Mouse (Mus musculus): ENCODE data around the gene Zbtb1.
A peak's percentile ranks its signal among the peaks of the same experiment; 100 is the strongest.
"Not testable (repeated sequence)": the region's sequence is repeated elsewhere in the genome, so short reads cannot be mapped to it uniquely, and the experiment has no call there.

Gene Zbtb1

DNA sequence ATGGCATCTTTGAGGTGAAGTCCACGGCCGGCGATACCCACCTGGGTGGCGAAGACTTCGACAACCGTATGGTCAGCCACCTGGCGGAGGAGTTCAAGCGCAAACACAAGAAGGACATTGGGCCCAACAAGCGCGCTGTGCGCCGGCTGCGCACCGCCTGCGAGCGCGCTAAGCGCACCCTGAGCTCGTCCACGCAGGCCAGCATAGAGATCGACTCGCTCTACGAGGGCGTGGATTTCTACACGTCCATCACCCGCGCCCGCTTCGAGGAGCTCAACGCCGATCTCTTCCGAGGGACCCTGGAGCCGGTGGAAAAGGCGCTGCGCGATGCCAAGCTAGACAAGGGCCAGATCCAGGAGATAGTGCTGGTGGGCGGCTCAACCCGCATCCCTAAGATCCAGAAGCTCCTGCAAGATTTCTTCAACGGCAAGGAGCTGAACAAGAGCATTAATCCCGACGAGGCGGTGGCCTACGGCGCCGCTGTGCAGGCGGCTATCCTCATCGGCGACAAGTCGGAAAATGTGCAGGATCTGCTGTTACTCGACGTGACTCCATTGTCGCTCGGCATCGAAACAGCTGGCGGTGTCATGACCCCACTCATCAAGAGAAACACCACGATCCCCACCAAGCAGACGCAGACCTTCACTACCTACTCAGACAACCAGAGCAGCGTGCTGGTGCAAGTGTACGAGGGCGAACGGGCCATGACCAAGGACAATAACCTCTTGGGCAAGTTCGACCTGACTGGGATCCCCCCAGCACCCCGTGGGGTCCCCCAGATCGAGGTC lies 35.3 kb downstream of the Zbtb1 start:
- DNase-seq, result peak; percentile 37

- DNase-seq, result no peak
Measured at GRCm38 (mm10) chr12:76405971-76406370, 35.9 kb downstream of the Zbtb1 start.

GRCm38 (mm10) chr12:76407184-76407583 lies 37.1 kb downstream of the Zbtb1 start:
- no peak for DNase-seq

GRCm38 (mm10) chr12:76409166-76409565 lies 39.1 kb downstream of the Zbtb1 start:
- DNase-seq, result no peak

DNA sequence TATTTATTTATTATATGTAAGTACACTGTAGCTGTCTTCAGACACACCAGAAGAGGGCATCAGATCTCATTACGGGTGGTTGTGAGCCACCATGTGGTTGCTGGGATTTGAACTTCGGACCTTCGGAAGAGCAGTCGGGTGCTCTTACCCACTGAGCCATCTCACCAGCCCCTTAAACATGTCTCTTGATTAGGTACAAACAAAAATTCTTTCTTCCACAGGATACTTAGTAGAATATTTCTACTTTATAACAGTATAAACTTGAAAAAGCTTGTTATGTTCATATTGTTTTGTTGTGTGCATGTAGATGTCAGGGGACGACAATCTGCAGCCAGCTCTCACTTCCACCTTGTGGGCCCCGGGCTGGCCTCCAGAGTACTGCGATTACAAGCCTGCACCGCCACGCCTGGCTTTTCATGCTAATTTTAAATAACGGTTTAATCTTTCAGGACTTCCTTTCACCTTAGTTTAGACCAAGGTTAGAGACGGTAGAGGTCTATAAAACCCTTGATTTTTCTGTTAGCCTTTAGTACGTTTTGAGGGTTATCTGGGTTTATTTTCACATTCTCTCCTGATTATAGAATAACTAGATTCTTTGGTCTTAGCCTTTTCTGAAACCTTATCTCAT lies 45.4 kb downstream of the Zbtb1 start:
- no peak for DNase-seq

DNA sequence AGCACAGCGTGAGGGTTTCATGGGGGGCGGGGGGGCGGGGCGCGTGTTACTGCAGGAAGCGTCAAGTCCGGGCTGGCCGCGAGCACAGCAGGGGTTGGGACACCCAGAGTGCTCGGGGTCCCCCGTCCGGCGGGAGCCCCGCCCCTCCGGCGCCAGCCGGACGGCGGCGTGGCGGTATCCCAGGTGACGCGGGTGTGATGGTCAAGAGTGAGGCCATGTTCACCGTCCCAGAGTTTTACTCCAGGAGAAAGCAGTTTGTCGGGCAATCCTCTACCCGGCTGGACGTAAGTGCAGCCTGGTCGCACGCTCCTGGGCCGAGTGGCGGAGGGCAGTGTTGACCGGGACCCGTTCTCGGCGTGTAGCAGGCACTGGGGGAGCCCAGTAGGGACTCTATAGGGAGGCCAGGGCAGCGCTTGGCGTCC lies 47.4 kb downstream of the Zbtb1 start, which contains the start of gene Ppp1r36:
Ppp1r36 (plus strand) TSS at position 106 of the 422 bp plus-strand sequence.
- DNase-seq, result no peak

- no peak for DNase-seq
Measured at GRCm38 (mm10) chr12:76418346-76418745, 48.3 kb downstream of the Zbtb1 start.

DNA sequence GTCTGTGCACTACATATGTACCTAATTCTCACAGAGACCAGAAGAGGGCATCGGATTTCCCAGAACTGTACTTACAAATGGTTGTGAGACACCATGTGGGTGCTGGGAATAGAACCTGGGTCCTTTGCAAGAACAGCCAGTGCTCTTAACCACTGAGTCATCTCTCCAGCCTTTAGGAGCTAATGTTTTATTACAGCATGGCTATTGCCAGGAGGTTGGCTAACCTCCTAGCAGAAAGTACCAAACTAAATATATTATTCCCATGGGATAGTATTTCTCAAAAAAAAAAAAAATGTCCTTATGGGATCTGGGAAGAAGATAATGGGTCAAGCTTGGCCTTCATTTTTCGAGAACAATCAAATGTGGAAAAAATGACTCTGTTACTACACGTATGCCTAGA lies 55.2 kb downstream of the Zbtb1 start:
- DNase-seq, result no peak

DNA sequence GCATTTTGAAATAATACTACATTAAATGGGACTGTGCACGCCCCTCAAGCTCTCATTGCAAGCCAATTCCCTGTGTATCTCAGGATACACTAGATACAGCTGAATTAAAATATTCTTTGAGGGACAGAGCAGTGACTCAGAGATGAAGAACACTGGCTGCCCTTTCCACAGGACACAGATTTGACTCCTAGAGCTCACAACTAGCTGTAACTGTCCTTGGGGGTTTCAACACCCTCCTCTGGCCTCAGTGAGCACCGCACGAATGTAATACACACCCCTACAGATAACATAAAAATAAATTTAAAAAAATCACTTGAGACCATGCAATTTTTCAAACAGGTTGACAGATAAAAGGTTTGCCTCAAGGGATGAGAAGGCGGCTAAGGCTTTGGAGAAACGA lies 57.5 kb downstream of the Zbtb1 start:
- no peak for DNase-seq

DNA sequence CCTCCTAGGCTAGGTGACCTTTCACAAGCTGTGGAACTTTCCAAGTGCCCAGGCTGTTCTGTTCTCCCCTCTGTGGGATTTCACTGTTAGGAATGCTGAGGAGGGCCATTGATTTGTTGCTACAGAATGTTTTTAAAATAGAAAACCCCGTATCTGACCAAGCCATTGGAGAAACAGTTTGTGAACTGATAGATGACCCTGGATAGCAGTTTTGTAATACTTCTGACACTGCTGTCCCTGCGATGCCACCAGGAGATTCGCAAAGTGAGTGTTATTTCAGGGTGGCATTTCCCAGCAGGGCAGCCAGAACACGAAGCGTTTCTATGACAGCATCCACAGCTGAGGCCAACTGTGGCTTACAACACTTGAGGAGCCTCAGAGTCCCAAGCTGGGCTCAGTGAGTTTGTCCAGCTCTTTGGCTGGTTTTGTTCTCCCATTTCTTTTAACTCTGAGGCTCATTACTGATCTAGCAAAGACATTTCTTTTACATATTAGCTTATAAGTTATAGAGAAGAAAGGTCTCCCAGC lies 60.9 kb downstream of the Zbtb1 start:
- DNase-seq, result no peak

DNA sequence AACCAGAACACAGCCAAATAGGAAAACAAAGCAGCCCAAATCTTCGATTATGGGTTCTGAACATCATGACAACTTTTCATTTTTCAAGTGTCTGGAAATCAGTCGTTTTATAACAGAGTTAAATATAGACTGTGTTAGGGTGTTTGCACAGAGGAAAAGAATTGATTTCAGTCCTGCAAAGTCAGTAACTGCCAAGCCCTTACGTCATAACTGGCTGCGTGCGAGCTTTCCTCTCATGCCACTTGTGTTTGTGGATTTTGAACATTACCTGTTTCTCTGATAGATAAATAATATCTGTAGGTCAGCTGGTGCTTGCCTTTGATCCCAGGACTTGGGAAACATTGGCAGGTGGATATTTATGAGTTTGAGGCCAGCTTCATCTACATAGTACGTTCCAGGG lies 61.4 kb downstream of the Zbtb1 start:
- DNase-seq, result no peak

- DNase-seq, result no peak
Measured at GRCm38 (mm10) chr12:76434111-76434510, 64.0 kb downstream of the Zbtb1 start.

DNA sequence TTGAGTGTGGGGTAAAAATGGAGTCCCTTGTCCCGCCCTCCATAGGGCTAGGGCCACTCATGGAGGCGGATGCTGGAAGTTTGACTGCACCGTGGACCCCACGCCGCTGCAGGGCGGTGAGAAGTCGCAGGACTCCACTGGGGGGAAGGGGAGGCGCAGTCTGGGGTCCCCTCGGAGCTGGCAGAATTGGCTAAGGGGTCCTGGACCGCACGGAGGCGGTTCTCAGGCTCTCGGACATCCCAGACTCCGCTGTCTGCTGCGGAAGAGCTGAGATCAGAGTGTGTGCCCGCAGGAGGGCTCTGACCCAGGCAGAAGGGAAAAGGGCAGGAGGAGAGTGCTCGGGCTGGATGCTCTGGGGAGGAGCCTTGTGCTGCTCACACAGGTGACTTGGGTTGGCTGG lies 65.0 kb downstream of the Zbtb1 start:
- no peak for DNase-seq

DNA sequence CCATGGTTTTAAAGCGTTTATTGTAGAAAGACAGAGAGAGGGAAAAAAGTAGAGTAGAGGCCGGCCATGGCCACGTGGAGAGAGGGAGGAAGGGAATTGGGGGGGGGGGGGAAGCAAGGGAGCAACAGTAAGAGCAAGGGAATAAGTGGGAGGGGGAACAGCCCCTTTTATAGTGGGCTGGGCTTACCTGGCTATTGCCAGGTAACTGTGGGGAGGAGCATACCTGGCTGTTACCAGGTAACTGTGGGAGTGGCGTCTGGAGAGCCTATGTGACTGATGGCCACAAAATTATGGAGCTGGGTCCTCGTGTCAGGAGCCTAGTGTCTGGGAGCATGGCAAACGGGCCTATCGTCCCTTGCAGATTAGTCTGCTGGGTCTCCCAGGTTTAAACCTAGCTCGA lies 65.5 kb downstream of the Zbtb1 start:
- no peak for DNase-seq

DNA sequence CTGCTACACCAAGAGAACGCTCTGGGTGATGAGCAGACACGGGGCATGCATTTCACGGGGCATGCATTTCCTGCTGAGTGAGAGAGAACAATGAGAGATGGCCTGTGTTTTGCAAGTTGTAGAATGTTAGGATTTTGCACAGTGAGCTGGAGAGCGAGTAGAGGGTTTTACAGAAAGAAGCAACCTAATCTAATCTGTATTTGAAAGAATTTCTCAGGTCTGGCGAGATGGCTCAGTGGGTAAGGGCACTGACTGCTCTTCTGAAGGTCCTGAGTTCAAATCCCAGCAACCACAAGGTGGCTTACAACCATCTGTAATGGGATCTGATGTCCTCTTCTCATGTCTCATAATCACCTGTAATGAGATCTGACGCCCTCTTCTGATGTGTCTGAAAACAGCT lies 73.4 kb downstream of the Zbtb1 start:
- DNase-seq, result not testable (repeated sequence)

DNA sequence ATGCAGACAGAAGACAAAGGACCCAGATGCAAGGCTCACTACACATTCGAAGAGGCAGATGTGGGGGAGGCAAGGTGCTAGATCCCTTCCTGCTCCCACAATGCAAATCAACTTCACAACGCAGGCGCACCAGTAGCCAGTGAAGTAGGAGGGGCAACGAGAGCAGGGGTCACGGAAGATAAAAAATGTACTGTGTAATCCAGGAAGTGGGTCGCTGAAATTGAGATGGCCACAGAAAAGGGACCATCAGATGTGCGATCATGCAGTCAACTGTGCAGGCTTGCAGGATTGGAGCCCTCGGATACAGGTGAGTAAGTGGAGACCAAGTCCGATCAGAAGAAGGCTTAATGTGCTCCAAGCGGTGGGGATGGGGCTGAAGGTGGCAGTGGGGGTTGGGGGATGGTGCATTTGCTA lies 74.3 kb downstream of the Zbtb1 start:
- DNase-seq, result no peak

- DNase-seq, result no peak
Measured at GRCm38 (mm10) chr12:76444862-76445261, 74.8 kb downstream of the Zbtb1 start.

GRCm38 (mm10) chr12:76446201-76446600 lies 76.1 kb downstream of the Zbtb1 start:
- DNase-seq, result no peak
